Mouse (Mus musculus): ENCODE data around the gene Sash1. TPM values are rescaled to one million over a fixed set of nuclear protein-coding genes. Genes with fewer than 3 reads are reported as not detected.

Sash1 gene
- polyA plus RNA-seq (2014; fragmentation: Nextera tagmentation; extraction: Ambion mirVana) = 3.3 and 3.9 TPM in 2 replicates

GRCm38 (mm10) chr10:8885630-8886527, at the start of gene Sash1:
Gene Sash1 (minus strand): TSS chr10:8886070.
- peaks cover 3% of the 10 kb centered on the region; the same call in 1 of the 2 replicates for H3K4me1 ChIP-seq (ENCODE audit: control insufficient read depth, insufficient read depth, low read length)

GRCm38 (mm10) chr10:8935601-8936000, 49.7 kb upstream of the Sash1 start:
- Histone ChIP-seq H3K9me3 (replicated peaks; ENCODE audit: control insufficient read depth, low read length) (no peaks in the 10 kb centered on the region), H3K4me3 (ENCODE audit: low read depth, low read length) (no peak overlapping the region), H3K9ac (replicated peaks; ENCODE audit: low read length) (no peak overlapping the region), H3K4me2 (ENCODE audit: low read depth, low read length) (no peak overlapping the region), H3K27me3 (ENCODE audit: control insufficient read depth, insufficient read depth, low read length) (no peaks in the 10 kb centered on the region), H3K36me3 (replicated peaks; ENCODE audit: control insufficient read depth, insufficient read depth, low read depth, low read length) (no peaks in the 10 kb centered on the region), H3K27ac (replicated peaks; ENCODE audit: low read depth, low read length) (no peak overlapping the region), H3K4me1 (ENCODE audit: control insufficient read depth, insufficient read depth, low read length) (no peaks in the 10 kb centered on the region)
- ATAC-seq (replicated peaks; ENCODE audit: insufficient number of reproducible peaks, low FRiP score, low TSS enrichment, low read depth) = no peak
- 76% methylated on average over 4 of the region's 4 CpGs for WGBS
- DNase-seq (ENCODE audit: low spot score) = no peak

More at GRCm38 (mm10) chr10:8885630-8886527, at the start of gene Sash1:
- Histone ChIP-seq H3K9ac (replicated peaks; ENCODE audit: low read length) (peak within 1 kb of the TSS; percentile 81), H3K27me3 (ENCODE audit: control insufficient read depth, insufficient read depth, low read length) (no peaks in the 10 kb centered on the region), H3K27ac (replicated peaks; ENCODE audit: low read depth, low read length) (peak within 1 kb of the TSS; percentile 77), H3K4me2 (ENCODE audit: low read depth, low read length) (peak within 1 kb of the TSS; percentile 55), H3K4me3 (ENCODE audit: low read depth, low read length) (peak within 1 kb of the TSS; percentile 75), H3K9me3 (replicated peaks; ENCODE audit: control insufficient read depth, low read length) (no peaks in the 10 kb centered on the region), H3K36me3 (replicated peaks; ENCODE audit: control insufficient read depth, insufficient read depth, low read depth, low read length) (no peaks in the 10 kb centered on the region)
- ATAC-seq (replicated peaks; ENCODE audit: insufficient number of reproducible peaks, low FRiP score, low TSS enrichment, low read depth) (peak; percentile 91), DNase-seq (ENCODE audit: low spot score) (peak; percentile 89)
- under 1% methylated on average over 77 of the region's 80 CpGs for WGBS

- H3K4me2 ChIP-seq (ENCODE audit: low read depth, low read length) = no peak overlapping the region
These were observed 47.8 kb upstream of the Sash1 start for GRCm38 (mm10) chr10:8933451-8934372.

GRCm38 (mm10) chr10:8931548-8932240, 45.8 kb upstream of the Sash1 start:
- Histone ChIP-seq H3K9ac (replicated peaks; ENCODE audit: low read length) (no peak overlapping the region), H3K4me1 (ENCODE audit: control insufficient read depth, insufficient read depth, low read length) (no peaks in the 10 kb centered on the region), H3K27ac (replicated peaks; ENCODE audit: low read depth, low read length) (no peak overlapping the region), H3K36me3 (replicated peaks; ENCODE audit: control insufficient read depth, insufficient read depth, low read depth, low read length) (no peaks in the 10 kb centered on the region), H3K4me2 (ENCODE audit: low read depth, low read length) (no peak overlapping the region), H3K27me3 (ENCODE audit: control insufficient read depth, insufficient read depth, low read length) (no peaks in the 10 kb centered on the region), H3K9me3 (replicated peaks; ENCODE audit: control insufficient read depth, low read length) (no peaks in the 10 kb centered on the region), H3K4me3 (ENCODE audit: low read depth, low read length) (no peak overlapping the region)
- 87% methylated on average over 8 of the region's 8 CpGs for WGBS
- no peak for ATAC-seq (replicated peaks; ENCODE audit: insufficient number of reproducible peaks, low FRiP score, low TSS enrichment, low read depth)
- DNase-seq (ENCODE audit: low spot score) = no peak

More at GRCm38 (mm10) chr10:8933451-8934372, 47.8 kb upstream of the Sash1 start:
- Histone ChIP-seq H3K27ac (replicated peaks; ENCODE audit: low read depth, low read length) (no peak overlapping the region), H3K4me1 (ENCODE audit: control insufficient read depth, insufficient read depth, low read length) (no peaks in the 10 kb centered on the region), H3K9ac (replicated peaks; ENCODE audit: low read length) (no peak overlapping the region), H3K36me3 (replicated peaks; ENCODE audit: control insufficient read depth, insufficient read depth, low read depth, low read length) (no peaks in the 10 kb centered on the region), H3K27me3 (ENCODE audit: control insufficient read depth, insufficient read depth, low read length) (no peaks in the 10 kb centered on the region), H3K4me3 (ENCODE audit: low read depth, low read length) (no peak overlapping the region), H3K9me3 (replicated peaks; ENCODE audit: control insufficient read depth, low read length) (no peaks in the 10 kb centered on the region)
- ATAC-seq (replicated peaks; ENCODE audit: insufficient number of reproducible peaks, low FRiP score, low TSS enrichment, low read depth) (no peak), DNase-seq (ENCODE audit: low spot score) (no peak)
- 87% methylated on average over 10 of the region's 10 CpGs for WGBS

- H3K4me3 ChIP-seq (ENCODE audit: low read depth, low read length) = no peak overlapping the region
These were observed 44.8 kb upstream of the Sash1 start for GRCm38 (mm10) chr10:8930672-8931071.

GRCm38 (mm10) chr10:8928775-8929647, 43.1 kb upstream of the Sash1 start:
- WGBS = 62% methylated on average over 10 of the region's 10 CpGs
- no peak overlapping the region for H3K4me2 ChIP-seq (ENCODE audit: low read depth, low read length)
- no peak overlapping the region for H3K4me3 ChIP-seq (ENCODE audit: low read depth, low read length)
- DNase-seq (ENCODE audit: low spot score) (no peak), ATAC-seq (replicated peaks; ENCODE audit: insufficient number of reproducible peaks, low FRiP score, low TSS enrichment, low read depth) (no peak)
- no peak overlapping the region for H3K9ac ChIP-seq (replicated peaks; ENCODE audit: low read length)
- H3K27ac ChIP-seq (replicated peaks; ENCODE audit: low read depth, low read length) = no peak overlapping the region
- H3K36me3 ChIP-seq (replicated peaks; ENCODE audit: control insufficient read depth, insufficient read depth, low read depth, low read length) = no peaks in the 10 kb centered on the region
- H3K27me3 ChIP-seq (ENCODE audit: control insufficient read depth, insufficient read depth, low read length) = no peaks in the 10 kb centered on the region
- H3K4me1 ChIP-seq (ENCODE audit: control insufficient read depth, insufficient read depth, low read length) = no peaks in the 10 kb centered on the region
- H3K9me3 ChIP-seq (replicated peaks; ENCODE audit: control insufficient read depth, low read length) = no peaks in the 10 kb centered on the region

More at GRCm38 (mm10) chr10:8930672-8931071, 44.8 kb upstream of the Sash1 start:
- no peaks in the 10 kb centered on the region for H3K9me3 ChIP-seq (replicated peaks; ENCODE audit: control insufficient read depth, low read length)
- no peak for ATAC-seq (replicated peaks; ENCODE audit: insufficient number of reproducible peaks, low FRiP score, low TSS enrichment, low read depth)
- no peaks in the 10 kb centered on the region for H3K27me3 ChIP-seq (ENCODE audit: control insufficient read depth, insufficient read depth, low read length)
- H3K9ac ChIP-seq (replicated peaks; ENCODE audit: low read length) = no peak overlapping the region
- DNase-seq (ENCODE audit: low spot score) = no peak
- H3K36me3 ChIP-seq (replicated peaks; ENCODE audit: control insufficient read depth, insufficient read depth, low read depth, low read length) = no peaks in the 10 kb centered on the region
- no peaks in the 10 kb centered on the region for H3K4me1 ChIP-seq (ENCODE audit: control insufficient read depth, insufficient read depth, low read length)
- no peak overlapping the region for H3K4me2 ChIP-seq (ENCODE audit: low read depth, low read length)
- no peak overlapping the region for H3K27ac ChIP-seq (replicated peaks; ENCODE audit: low read depth, low read length)

GRCm38 (mm10) chr10:8928261-8928660, 42.4 kb upstream of the Sash1 start:
- no peak for ATAC-seq (replicated peaks; ENCODE audit: insufficient number of reproducible peaks, low FRiP score, low TSS enrichment, low read depth)
- Histone ChIP-seq H3K4me1 (ENCODE audit: control insufficient read depth, insufficient read depth, low read length) (no peaks in the 10 kb centered on the region), H3K4me3 (ENCODE audit: low read depth, low read length) (no peak overlapping the region), H3K9ac (replicated peaks; ENCODE audit: low read length) (no peak overlapping the region), H3K27ac (replicated peaks; ENCODE audit: low read depth, low read length) (no peak overlapping the region), H3K9me3 (replicated peaks; ENCODE audit: control insufficient read depth, low read length) (no peaks in the 10 kb centered on the region), H3K4me2 (ENCODE audit: low read depth, low read length) (no peak overlapping the region), H3K36me3 (replicated peaks; ENCODE audit: control insufficient read depth, insufficient read depth, low read depth, low read length) (no peaks in the 10 kb centered on the region), H3K27me3 (ENCODE audit: control insufficient read depth, insufficient read depth, low read length) (no peaks in the 10 kb centered on the region)
- DNase-seq (ENCODE audit: low spot score) = no peak
